Mouse (Mus musculus): ENCODE results near the gene Osbpl2.
A peak's percentile ranks its signal among the peaks of the same experiment; 100 is the strongest.

Gene Osbpl2

GRCm38 (mm10) chr2:180104659-180105377, 14.3 kb upstream of the Osbpl2 start:
- peak; percentile 41 for DNase-seq (ENCODE audit: low read depth, low spot score)

- DNase-seq (ENCODE audit: low read depth, low spot score), result peak; percentile 24
Measured at GRCm38 (mm10) chr2:180105441-180106190, 13.5 kb upstream of the Osbpl2 start.

GRCm38 (mm10) chr2:180107081-180107480, 12.0 kb upstream of the Osbpl2 start:
- no peak for DNase-seq (ENCODE audit: low read depth, low spot score)

- DNase-seq (ENCODE audit: low read depth, low spot score), result no peak
Measured at GRCm38 (mm10) chr2:180108285-180108684, 10.8 kb upstream of the Osbpl2 start.

GRCm38 (mm10) chr2:180113909-180114890, 4.9 kb upstream of the Osbpl2 start:
- no peak for DNase-seq (ENCODE audit: low read depth, low spot score)

- DNase-seq (ENCODE audit: low read depth, low spot score), result no peak
Measured at GRCm38 (mm10) chr2:180115279-180115678, 3.8 kb upstream of the Osbpl2 start.

- DNase-seq (ENCODE audit: low read depth, low spot score), result no peak
Measured at GRCm38 (mm10) chr2:180116081-180116493, 3.0 kb upstream of the Osbpl2 start.

GRCm38 (mm10) chr2:180116741-180117484, 2.2 kb upstream of the Osbpl2 start:
- DNase-seq (ENCODE audit: low read depth, low spot score), result no peak

- peak; percentile 48 for DNase-seq (ENCODE audit: low read depth, low spot score)
Measured at GRCm38 (mm10) chr2:180117485-180118194, 1.5 kb upstream of the Osbpl2 start.

- DNase-seq (ENCODE audit: low read depth, low spot score), result no peak
Measured at GRCm38 (mm10) chr2:180119439-180120291, 559 bp downstream of the Osbpl2 start.

- no peak for DNase-seq (ENCODE audit: low read depth, low spot score)
Measured at GRCm38 (mm10) chr2:180120292-180120761, 1.2 kb downstream of the Osbpl2 start.

- peak; percentile 37 for DNase-seq (ENCODE audit: low read depth, low spot score)
Measured at GRCm38 (mm10) chr2:180124192-180124591, 5.1 kb downstream of the Osbpl2 start.

- DNase-seq (ENCODE audit: low read depth, low spot score), result no peak
Measured at GRCm38 (mm10) chr2:180126195-180126594, 7.1 kb downstream of the Osbpl2 start.

- no peak for DNase-seq (ENCODE audit: low read depth, low spot score)
Measured at GRCm38 (mm10) chr2:180127675-180128074, 8.6 kb downstream of the Osbpl2 start.

- DNase-seq (ENCODE audit: low read depth, low spot score), result no peak
Measured at GRCm38 (mm10) chr2:180133231-180133630, 14.1 kb downstream of the Osbpl2 start.

- no peak for DNase-seq (ENCODE audit: low read depth, low spot score)
Measured at GRCm38 (mm10) chr2:180133911-180134310, 14.8 kb downstream of the Osbpl2 start.

GRCm38 (mm10) chr2:180135414-180135813, 16.3 kb downstream of the Osbpl2 start:
- no peak for DNase-seq (ENCODE audit: low read depth, low spot score)

GRCm38 (mm10) chr2:180146091-180146490, 27.0 kb downstream of the Osbpl2 start:
- DNase-seq (ENCODE audit: low read depth, low spot score), result no peak

GRCm38 (mm10) chr2:180147379-180147778, 28.3 kb downstream of the Osbpl2 start:
- DNase-seq (ENCODE audit: low read depth, low spot score), result no peak
